Comparison of ENCODE assay signal across 8 mouse cellular contexts in the genomic region with DNA sequence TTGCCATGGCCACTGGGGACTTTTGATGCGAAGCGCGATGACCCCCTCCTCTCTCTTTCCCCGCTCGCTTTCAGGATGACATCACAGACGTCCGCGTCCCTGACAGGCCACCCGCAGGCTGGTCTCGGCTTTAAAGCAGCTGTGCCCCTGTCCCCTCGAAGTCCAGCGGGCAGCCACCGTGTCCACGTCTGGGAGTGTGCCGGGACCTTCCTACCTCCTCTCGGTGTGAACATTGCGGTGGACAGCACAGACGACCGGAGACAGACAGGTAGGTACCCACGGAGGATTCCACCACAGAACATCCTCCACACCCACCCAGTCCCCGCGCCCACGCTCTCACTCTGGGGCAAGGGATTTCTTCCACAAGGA. TPM values are rescaled to one million over a fixed set of nuclear protein-coding genes. Genes with fewer than 3 reads are reported as not detected.
DNase-seq lines count a peak whose midpoint lies in the region; ATAC-seq and TF ChIP-seq lines count a peak whose summit lies in the region.

No protein-coding gene starts in this region.

- H3K27me3 ChIP-seq in kidney, embryonic 16.5 days (ENCODE audit: insufficient read depth, low read length), result peaks cover 59% of the 10 kb centered on the region
- H3K27me3 ChIP-seq in forebrain, embryonic 16.5 days (replicated peaks; ENCODE audit: control insufficient read depth, insufficient read depth, low read length), result no peaks in the 10 kb centered on the region
- peaks cover 61% of the 10 kb centered on the region for H3K27me3 ChIP-seq in limb, embryonic 12.5 days

- no peak for TF ChIP-seq POLR2A in brain, embryonic 14.5 days (IDR thresholded peaks at IDR 0.05; ENCODE audit: borderline replicate concordance, extremely low read depth, insufficient read depth, insufficient read length, poor library complexity, severe bottlenecking)

- H3K27ac ChIP-seq in kidney, embryonic 16.5 days (ENCODE audit: low read length), result no peak overlapping the region
- H3K27ac ChIP-seq in forebrain, embryonic 16.5 days (ENCODE audit: low read length), result peak overlapping the region; percentile 88
- no peak overlapping the region for H3K27ac ChIP-seq in limb, embryonic 12.5 days

- no peaks in the 10 kb centered on the region for H3K9me3 ChIP-seq in kidney, embryonic 16.5 days (ENCODE audit: low read length)
- H3K9me3 ChIP-seq in forebrain, embryonic 16.5 days (ENCODE audit: control insufficient read depth, low read length), result no peaks in the 10 kb centered on the region
- H3K9me3 ChIP-seq in limb, embryonic 12.5 days, result no peaks in the 10 kb centered on the region

- peaks cover 21% of the 10 kb centered on the region for H3K4me1 ChIP-seq in kidney, embryonic 16.5 days (ENCODE audit: insufficient read depth, low read length)
- H3K4me1 ChIP-seq in forebrain, embryonic 16.5 days (replicated peaks; ENCODE audit: control insufficient read depth, insufficient read depth, low read length), result peaks cover 44% of the 10 kb centered on the region
- H3K4me1 ChIP-seq in limb, embryonic 12.5 days (replicated peaks), result peaks cover 29% of the 10 kb centered on the region

- no peaks in the 10 kb centered on the region for H3K36me3 ChIP-seq in kidney, embryonic 16.5 days (ENCODE audit: insufficient read depth, low read length)
- no peaks in the 10 kb centered on the region for H3K36me3 ChIP-seq in forebrain, embryonic 16.5 days (ENCODE audit: control insufficient read depth, insufficient read depth)
- no peaks in the 10 kb centered on the region for H3K36me3 ChIP-seq in limb, embryonic 12.5 days

- peak overlapping the region; percentile 32 for H3K4me3 ChIP-seq in kidney, embryonic 16.5 days (ENCODE audit: low read length)
- peak overlapping the region; percentile 50 for H3K4me3 ChIP-seq in forebrain, embryonic 16.5 days (replicated peaks; ENCODE audit: low read length)
- peak overlapping the region; percentile 37 for H3K4me3 ChIP-seq in limb, embryonic 12.5 days (replicated peaks)

- no peak for TF ChIP-seq CTCF in brain, embryonic 14.5 days (IDR thresholded peaks at IDR 0.05; ENCODE audit: borderline replicate concordance, extremely low read depth, insufficient read depth, insufficient read length)

- ATAC-seq in kidney, embryonic 16.5 days (ENCODE audit: low FRiP score, low TSS enrichment), result peak; percentile 55; the same call in 1 of the 2 replicates
- peak; percentile 43 for ATAC-seq in forebrain, embryonic 16.5 days
- no peak for ATAC-seq in limb, embryonic 12.5 days (ENCODE audit: insufficient number of reproducible peaks, insufficient read depth, low FRiP score, low TSS enrichment, low read depth)

- H3K4me2 ChIP-seq in kidney, embryonic 16.5 days (replicated peaks; ENCODE audit: low read depth, low read length), result peak overlapping the region; percentile 48
- H3K4me2 ChIP-seq in forebrain, embryonic 16.5 days (ENCODE audit: low read length), result peak overlapping the region; percentile 84
- peak overlapping the region; percentile 62 for H3K4me2 ChIP-seq in limb, embryonic 12.5 days

- DNase-seq in kidney, adult 18-20 months, result no peak
- DNase-seq in brain, embryonic 14.5 days (ENCODE audit: low read depth), result peak; percentile 94
- DNase-seq in right cerebral cortex, postnatal 36 days (ENCODE audit: low spot score in 2 of 2), result peak; percentile 30 to 32
- no peak for DNase-seq in thymus, postnatal 10 days (ENCODE audit: low spot score in 2 of 2)
- DNase-seq in testis, postnatal 14 days (ENCODE audit: low spot score), result no peak

- no peak overlapping the region for H3K9ac ChIP-seq in kidney, embryonic 16.5 days (replicated peaks; ENCODE audit: low read length)
- peak overlapping the region; percentile 68 for H3K9ac ChIP-seq in forebrain, embryonic 16.5 days (replicated peaks; ENCODE audit: low read depth, low read length)
- 0 out of 2 replicates have a peak overlapping the region, but pooled peaks have one; percentile 27 for H3K9ac ChIP-seq in limb, embryonic 12.5 days (replicated peaks)

- WGBS in kidney, embryonic 16.5 days, result 3% methylated on average over 23 of the region's 23 CpGs
- 0% methylated on average over 23 of the region's 23 CpGs for WGBS in forebrain, embryonic 16.5 days
- WGBS in limb, embryonic 12.5 days, result 2% methylated on average over 22 of the region's 23 CpGs

RNA-seq across cellular contexts. Expression of gene Aen, which starts 13.2 kb away (rescaled TPM):
- polyA plus RNA-seq in kidney, embryonic 16.5 days (2015; fragmentation: Nextera tagmentation; extraction: Ambion mirVana), result 46.8 and 48.0 TPM in 2 replicates
- polyA plus RNA-seq in brain, embryonic 14.5 days (2012; rRNA removed), result 34.3 and 34.7 TPM in 2 replicates
- 60.1 and 65.6 TPM in 2 replicates for polyA plus RNA-seq in forebrain, embryonic 16.5 days (2015; fragmentation: Nextera tagmentation; extraction: Ambion mirVana)
- 36.4 and 38.5 TPM in 2 replicates for polyA plus RNA-seq in limb, embryonic 12.5 days (2016; fragmentation: Nextera tagmentation; extraction: Ambion mirVana)

RNA-seq across cellular contexts. Expression of gene Isg20, which starts 30.8 kb away (rescaled TPM):
- polyA plus RNA-seq in kidney, embryonic 16.5 days (2015; fragmentation: Nextera tagmentation; extraction: Ambion mirVana), result 3.0 TPM in 2 replicates
- polyA plus RNA-seq in brain, embryonic 14.5 days (2012; rRNA removed), result 1.4 and 1.8 TPM in 2 replicates
- 2.0 TPM in 2 replicates for polyA plus RNA-seq in forebrain, embryonic 16.5 days (2015; fragmentation: Nextera tagmentation; extraction: Ambion mirVana)
- 0.25 and 0.65 TPM in 2 replicates for polyA plus RNA-seq in limb, embryonic 12.5 days (2016; fragmentation: Nextera tagmentation; extraction: Ambion mirVana)

RNA-seq across cellular contexts. Expression of gene Det1, which starts 35.4 kb away (rescaled TPM):
- polyA plus RNA-seq in kidney, embryonic 16.5 days (2015; fragmentation: Nextera tagmentation; extraction: Ambion mirVana), result 19.1 and 19.6 TPM in 2 replicates
- 16.1 and 22.9 TPM in 2 replicates for polyA plus RNA-seq in brain, embryonic 14.5 days (2012; rRNA removed)
- polyA plus RNA-seq in forebrain, embryonic 16.5 days (2015; fragmentation: Nextera tagmentation; extraction: Ambion mirVana), result 16.3 and 17.5 TPM in 2 replicates
- polyA plus RNA-seq in limb, embryonic 12.5 days (2016; fragmentation: Nextera tagmentation; extraction: Ambion mirVana), result 23.9 and 25.2 TPM in 2 replicates

Comparison
In these comparisons a context has a peak if more than half of its experiments do, and no peak if none do; other contexts are left out.
1. DNase-seq: peak in brain, embryonic 14.5 days (single experiment) and right cerebral cortex, postnatal 36 days (2 of 2); none in kidney, adult 18-20 months (single experiment), thymus, postnatal 10 days (0 of 2) and testis, postnatal 14 days (single experiment).
2. Peak in every context shown above with its lines, with median percentiles within 50 percentile points of each other: H3K4me2 ChIP-seq and H3K4me3 ChIP-seq.